Mouse (Mus musculus) embryonic fibroblast, embryonic 13.5 days (primary cell): Measurements from ENCODE around the gene Hoxc13.

Experiments
- CTCF ChIP-seq: IDR thresholded peaks from 2 replicates; pipeline ENCODE4 v1.5.1; 2011; ENCODE audit warnings: mild to moderate bottlenecking, control low read depth, low read length, moderate library complexity, borderline replicate concordance; ENCODE audit not compliant: insufficient read depth
- POLR2A ChIP-seq: IDR thresholded peaks from 2 replicates; pipeline ENCODE4 v1.6.1; 2011; ENCODE audit warnings: low read depth, mild to moderate bottlenecking, control low read depth, low read length, moderate library complexity

DNA sequence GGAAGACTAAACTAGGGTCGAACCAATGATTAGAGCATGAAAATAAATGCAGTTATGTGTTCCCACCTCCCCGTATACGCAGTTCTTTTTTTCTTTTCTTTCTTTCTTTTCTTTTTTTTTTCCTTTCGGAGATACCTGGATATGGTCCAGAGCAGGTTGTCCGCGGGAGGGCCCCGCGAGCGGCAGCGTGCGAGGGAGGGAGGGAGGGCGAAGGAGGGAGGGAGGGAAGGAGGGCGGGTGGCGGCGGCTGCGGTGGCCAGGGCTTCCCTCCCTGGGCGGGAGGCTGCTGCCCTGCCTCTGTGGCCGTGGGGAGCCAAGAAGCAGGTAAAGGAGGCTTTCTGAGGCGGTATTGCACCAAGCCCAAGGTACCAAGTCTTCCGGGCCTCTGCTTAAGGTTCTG lies 55.3 kb downstream of the Hoxc13 start, which contains the start of gene Hoxc9:
- TF ChIP-seq POLR2A, result no peak
- TF ChIP-seq CTCF, result no peak
